Mouse (Mus musculus): ENCODE measurements at regions not wholly inside any gene's neighbourhood (a gene's known extent, or its start where the extent isn't known, plus 50 kb on each side); places are given as distances from the start of the nearest gene placed in this dataset.
"Not testable (repeated sequence)": the region's sequence is repeated elsewhere in the genome, so short reads cannot be mapped to it uniquely, and the experiment has no call there.

DNA sequence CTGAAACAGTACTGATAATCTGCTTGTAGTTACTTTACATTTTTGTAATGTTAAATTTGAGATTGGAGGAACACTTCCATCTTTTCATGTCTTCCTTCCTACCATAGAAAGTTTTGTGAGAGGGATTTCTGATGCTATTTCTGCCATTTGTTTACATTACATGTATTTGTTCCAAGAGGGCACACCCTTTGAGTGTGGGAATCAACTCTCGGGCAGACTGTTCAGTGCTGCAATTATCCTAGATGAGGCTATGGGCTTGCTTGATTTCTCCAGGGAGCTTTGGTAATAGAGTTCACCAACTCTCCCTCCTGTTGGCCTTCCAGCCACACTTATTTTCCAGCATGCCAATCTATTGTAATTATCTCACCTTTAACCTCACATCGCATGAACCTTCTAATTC, 52.4 kb downstream of the Gm13691 start:
- no peak for DNase-seq (ENCODE audit: low spot score)

DNA sequence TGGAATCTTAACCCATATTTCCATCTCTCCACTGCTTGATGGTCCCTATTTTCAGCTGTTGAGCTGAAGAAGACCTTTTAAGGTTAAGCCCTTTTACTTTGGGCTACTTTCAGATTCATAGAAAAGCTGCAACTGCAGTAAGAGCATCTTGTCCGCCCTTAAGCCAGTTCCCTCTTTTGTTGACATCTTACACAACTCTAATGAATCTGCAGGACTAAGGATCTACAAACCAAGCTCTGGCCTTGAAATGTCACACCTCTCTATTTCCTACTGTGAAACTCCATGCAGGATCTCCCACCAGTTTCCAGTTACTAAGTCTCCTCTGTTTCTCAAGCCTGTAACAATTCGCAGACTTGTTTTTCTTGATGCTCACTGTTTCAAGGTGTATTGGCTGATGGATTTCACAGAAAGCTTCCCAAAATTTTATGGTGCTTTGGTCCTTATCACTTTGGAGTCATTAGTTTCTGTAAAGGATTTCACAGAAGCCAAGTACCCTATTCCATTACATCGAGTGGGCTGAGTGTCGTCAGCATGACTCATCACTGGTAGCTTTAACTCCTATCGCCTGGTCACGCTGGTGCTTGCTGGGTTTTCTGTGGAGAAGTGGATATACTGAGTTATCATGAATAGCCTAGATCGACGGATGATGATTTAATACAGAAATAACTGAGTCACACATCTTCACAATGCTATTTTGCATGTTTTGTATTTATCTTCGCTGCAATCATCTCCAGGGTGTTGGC, 58.2 kb downstream of the Gm13691 start:
- no peak for DNase-seq (ENCODE audit: low spot score)

DNA sequence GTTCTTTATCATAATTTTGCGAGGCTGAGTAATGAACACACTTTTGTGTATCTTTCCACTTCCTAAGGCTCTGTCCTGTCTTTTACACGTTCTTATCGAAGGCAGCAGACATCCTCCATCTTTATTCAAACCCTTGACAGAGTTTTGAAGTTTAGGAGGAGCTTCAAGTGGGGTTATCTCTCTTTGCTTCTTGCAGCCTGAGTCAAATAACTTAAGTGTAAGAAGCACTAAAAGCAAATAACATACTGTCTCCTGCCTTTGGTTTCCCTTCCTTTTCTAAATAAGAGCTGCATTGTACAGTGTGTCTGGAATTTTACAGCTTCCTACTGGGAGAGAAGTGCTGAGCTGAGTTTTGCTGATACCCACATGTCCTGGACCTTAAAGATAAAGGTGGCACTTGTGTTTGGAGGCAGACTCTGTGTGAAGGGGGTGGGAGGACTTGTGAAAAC, 61.6 kb downstream of the Gm13691 start:
- DNase-seq (ENCODE audit: low spot score), result no peak

DNA sequence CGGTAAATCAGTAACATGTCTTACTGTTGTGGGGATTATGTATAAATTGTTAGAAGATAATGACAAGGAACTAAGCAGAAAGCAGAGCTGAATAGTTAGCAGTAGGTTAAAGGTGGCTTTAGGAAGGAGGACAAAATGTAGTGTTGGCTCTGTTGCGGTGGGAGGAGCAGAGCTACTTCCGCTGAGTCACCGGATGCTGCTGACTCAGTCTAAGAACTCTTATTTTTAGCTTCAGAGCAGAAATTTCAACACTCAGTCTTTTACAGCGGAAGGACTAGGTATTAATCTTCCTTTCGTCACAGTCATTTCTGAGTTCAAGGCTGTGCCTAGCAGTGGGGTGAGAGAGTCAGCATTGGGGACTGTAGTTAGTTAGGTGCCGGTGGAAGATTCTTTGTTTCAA, 68.9 kb downstream of the Gm13691 start:
- DNase-seq (ENCODE audit: low spot score), result peak; percentile 25

DNA sequence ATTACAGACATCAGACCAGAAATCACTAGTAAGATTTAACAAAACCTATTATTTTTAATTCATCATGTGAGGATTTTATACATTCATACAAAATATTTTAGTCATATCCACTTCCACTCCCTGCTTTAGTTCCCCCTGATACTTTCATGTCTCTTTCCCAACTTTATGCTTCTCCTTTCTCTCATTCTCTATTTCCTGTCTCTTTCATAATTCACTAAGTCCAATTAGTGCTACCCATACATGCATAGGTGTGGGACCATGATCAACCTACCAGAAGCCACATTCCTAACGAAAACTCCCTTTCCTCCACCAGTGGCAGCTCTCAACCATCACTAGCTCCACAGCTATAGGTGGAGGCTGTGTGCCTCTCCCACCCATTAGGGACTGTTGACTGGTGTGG, 70.9 kb downstream of the Gm13691 start:
- no peak for DNase-seq (ENCODE audit: low spot score)

DNA sequence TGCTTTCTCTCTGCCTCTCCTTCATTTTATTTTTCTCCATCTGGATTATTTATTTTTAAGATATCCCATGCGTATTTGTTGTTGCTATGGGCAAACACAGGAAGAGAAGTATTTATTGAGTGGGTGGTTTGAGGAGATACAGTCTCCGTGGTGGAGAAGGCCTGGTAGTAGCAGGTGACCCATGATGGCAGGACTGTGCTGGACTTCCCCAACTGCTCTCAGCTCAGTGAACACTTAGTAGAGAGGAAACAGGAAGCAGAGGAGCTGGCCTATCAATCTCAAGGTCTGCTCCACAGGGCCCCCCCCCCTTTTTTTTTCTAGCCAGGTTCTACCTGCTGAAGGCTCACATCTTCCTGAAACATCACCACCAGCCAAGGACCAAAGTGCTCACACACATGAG, 74.0 kb downstream of the Gm13691 start:
- DNase-seq (ENCODE audit: low spot score), result no peak

DNA sequence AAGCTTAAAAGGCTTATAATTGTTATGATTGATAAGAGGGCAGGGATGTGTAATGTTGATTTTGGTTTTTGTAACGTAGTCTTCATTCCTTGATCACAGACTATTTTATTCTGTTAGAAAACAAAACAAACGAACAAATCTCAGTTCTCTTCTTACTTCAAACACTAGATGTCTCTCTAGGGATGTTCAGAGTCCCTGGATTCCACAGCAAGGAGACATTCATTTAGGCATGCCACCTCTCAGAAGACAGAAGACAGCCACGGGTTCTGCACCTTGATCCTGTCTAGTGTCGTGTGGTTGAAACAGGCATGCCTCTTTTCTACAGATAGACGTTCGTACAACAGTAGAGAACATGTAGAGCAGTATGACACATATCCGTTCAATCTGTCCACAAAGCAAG, 74.7 kb downstream of the Gm13691 start:
- DNase-seq (ENCODE audit: low spot score), result no peak

DNA sequence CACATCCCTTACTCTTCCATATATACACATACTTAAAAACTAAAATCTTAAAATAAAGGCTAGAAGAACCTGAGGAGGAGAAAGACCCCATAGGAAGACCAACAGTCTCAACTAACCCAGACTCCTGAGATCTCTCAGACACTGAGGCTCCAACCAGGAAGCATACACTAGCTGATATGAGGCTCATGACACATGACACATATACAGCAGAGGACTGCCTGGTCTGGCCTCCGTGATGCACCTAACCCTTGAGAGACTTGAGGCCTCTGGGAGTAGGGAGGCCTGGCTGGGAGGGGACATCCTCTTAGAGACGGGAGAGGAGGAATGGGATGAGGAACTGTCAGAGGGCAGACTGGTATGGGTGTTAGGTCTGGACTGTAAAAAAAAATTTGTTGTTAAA, 75.4 kb downstream of the Gm13691 start:
- no peak for DNase-seq (ENCODE audit: low spot score)

DNA sequence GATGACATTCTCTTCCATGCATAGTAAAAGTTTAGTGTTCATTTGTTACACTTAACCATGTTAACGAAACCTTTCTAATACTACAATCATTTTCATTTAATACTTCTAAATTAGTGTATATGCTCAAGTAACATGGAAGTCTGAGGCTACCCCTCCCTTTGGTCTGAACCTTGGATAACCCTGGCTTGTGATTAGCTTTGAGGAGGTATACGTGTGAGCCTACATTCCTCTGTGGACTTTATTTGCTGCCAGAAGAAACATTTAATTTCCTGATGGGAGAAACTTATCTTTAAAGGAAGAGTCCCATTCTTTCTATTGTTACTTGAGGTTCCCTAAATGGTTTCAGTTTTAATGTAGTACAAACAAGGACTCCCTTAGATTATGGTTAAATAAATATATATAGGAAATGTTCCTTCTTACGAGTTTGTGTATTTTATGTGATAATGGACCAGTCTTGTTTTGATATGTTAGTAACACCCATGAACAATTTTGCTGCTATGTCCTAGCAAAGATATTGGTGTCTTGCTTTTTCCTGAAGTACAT, 75.9 kb downstream of the Gm13691 start:
- no peak for DNase-seq (ENCODE audit: low spot score)

DNA sequence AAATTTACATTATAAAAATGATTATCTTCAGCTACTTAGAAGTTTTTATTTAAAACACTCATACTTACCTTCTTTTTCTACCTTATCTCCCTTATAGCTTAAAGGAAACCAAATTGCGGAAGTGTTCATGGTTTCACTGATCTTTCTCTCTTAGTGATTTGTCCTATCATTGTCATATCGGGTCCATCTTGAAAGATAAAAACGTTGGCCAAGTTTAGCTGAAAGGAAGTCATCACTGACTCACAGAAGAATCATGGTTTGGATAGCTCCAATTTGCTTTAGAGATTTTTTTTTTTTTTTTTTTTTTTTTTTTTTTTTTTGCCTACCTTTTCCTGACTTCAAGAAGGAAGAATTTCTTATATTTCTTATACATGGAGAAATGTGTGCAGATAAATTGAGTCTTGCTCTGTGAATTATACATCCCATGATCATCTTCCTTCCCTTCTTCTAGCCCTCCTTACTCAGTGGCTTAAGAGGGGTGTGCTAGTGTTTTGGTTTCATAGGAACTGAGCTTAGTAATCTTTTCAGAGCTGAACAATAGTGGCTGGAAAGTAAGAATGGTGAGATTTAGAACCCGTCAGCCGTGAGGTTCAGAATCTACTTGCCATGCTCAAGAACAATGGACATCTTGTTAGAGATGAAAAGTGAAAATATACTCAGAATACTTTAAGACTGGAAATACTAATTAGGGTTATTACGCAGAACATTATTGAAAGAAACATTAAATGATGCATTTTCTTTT, 76.6 kb downstream of the Gm13691 start:
- DNase-seq (ENCODE audit: low spot score), result no peak

DNA sequence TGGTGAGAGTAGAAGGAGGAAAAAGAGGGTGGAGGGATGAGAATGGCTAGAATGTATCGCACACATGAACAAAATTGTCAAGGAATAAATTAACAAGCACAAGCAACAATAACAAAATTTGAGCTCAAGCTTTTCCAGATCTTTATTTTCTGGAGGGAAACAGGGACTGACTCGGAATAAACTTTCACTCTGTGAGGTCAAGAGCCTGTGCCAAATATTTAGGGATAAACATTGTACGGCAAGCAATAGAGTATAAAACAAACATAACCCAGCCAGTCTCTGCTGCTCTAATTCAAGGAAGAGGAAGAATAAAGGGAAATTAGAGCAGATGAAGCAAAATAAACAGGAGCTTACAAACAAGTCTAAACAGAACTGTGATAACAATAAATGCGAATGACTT, 78.3 kb downstream of the Gm13691 start:
- no peak for DNase-seq (ENCODE audit: low spot score)

DNA sequence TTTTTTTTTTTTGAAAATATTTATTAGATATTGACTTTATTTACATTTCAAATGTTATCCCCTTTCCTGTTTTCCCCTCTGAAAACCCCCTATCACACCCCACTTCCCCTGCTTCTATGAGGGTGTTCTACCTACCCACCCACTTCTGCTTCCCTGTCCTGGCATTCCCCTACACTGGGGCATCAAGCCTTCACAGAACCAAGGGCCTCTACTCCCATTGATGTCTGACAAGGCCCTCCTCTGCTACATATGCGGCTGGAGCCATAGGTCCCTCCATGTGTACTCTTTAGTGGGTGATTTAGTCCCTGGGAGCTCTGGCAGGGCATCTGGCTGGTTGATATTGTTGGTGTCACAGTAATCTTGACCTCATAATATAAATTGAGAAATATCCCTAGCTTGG, 79.1 kb downstream of the Gm13691 start:
- not testable (repeated sequence) for DNase-seq (ENCODE audit: low spot score)

DNA sequence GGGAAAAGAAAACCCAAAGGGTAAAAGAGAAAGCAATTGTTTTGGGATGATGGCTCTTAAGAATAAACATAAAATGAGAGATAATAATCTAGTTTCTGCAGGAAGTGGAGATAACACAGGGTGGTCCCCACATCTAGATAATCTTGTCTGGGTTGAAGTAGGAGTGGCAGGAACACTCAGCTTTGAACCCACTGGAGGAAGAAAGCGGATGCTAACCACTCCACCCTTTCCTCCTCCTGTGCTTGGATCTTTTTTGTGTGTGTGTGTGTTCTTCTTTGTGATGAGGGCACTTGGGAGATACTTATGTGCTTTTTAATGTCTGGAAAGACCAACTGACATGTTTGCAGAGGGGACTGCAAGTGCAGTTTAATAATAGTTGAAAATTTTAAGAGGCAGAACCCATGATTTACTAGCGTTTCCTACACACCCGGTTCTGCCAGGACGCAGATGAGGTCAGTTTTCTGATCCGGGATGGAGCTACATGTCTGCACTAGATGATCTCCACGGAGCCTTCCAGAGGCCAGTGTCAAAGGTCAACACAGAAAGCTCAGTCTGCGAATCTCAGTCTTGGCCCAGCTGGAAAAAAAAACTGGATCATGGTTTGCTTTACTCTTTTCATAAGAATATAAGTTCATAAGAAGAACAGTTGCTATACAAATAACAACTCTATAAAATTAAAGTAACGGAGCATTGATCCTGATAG, 82.7 kb downstream of the Gm13691 start:
- DNase-seq (ENCODE audit: low spot score), result no peak

DNA sequence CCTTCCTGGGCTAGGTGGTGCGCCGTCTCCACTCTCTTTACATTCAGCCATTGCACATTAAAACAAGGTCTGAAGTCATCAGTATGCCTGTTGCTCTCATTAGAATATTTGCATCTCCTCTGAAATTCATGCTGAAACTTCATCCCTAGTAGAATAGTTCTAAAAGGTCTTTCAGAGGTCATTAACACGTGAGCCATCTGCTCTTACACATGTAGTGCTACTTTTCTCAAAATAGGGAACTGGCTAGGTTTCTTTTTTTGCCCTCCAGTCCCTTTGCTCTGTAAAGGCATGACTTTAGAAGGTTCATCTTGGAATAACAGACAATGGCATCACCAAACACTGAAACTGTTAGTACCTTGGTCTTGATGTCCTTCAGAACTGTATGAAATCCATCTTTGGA, 85.6 kb downstream of the Gm13691 start:
- DNase-seq (ENCODE audit: low spot score), result no peak

DNA sequence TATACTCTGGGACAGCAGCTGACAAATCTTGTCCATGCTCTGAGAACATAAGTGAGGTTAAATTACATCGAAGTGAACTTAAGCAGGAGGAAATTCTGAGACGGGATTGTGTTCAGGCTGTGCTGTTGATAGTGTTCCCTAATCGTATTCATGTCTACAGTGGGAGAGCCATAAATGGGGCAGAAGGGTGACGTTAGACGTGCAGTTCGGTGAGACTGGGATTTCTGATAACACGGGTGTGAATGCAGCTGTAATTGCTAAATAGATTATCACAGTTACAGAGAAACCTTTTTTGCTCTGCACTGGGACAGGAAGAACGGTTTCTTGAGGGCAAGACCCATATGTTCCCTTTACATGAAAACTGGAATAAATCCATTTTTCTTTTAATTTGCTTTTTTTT, 88.9 kb downstream of the Gm13691 start:
- DNase-seq (ENCODE audit: low spot score), result no peak

DNA sequence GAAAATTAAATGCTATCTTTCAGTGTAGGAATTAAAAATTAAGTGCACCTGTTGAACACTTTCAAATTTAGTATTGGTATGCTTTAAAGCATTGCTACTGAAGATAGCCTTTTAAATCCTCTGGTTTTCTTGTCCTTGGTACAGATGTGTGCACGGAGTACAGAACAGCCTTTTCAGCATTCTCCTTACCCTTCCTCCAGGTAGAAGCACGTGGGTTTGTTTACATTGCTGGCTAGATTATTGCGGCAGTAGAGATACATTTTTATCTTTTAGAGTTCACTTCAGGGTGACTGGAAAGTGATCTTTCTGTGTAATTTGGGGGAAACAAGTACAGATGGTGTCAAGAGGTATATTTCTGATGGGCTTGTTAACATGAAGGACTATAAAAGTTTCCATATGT, 89.9 kb downstream of the Gm13691 start:
- DNase-seq (ENCODE audit: low spot score), result no peak

DNA sequence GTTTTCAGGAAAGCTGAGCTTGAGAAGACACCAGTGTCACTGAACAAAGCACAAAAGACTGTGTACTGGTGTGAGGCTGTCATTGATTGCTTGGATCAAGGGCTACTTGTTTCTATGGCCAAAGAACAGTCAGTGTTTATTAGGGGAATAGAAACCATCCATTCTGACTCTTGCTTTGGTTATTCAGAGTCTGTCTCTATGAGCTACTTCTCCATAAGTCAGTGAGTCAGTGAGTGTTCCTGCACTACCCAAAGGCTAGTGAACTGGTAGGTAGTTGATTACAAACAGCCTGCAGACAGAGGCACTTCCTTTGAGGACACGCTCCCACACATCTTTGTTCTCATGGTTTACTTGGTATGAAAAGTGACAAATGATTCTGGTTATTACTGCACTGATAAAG, 104.4 kb downstream of the Gm13691 start:
- DNase-seq (ENCODE audit: low spot score), result no peak

DNA sequence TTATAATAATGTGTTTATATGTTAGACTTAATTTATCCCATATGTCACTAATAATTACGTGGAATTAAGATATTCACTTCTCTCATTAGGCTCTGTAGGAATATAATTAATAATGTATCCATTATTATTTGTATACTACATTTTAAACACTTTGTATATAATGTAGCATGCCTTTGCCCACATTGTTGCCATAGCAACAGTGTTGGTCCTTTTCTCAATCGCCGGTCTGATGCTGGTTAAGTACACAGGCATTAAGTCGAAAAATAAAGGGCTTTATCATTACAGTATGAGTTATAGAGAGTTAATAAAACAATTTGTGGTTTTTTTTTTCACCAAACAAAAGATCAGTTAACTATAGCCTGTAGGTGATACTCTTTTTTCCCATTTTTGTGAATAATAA, 108.4 kb downstream of the Gm13691 start:
- DNase-seq (ENCODE audit: low spot score), result no peak

DNA sequence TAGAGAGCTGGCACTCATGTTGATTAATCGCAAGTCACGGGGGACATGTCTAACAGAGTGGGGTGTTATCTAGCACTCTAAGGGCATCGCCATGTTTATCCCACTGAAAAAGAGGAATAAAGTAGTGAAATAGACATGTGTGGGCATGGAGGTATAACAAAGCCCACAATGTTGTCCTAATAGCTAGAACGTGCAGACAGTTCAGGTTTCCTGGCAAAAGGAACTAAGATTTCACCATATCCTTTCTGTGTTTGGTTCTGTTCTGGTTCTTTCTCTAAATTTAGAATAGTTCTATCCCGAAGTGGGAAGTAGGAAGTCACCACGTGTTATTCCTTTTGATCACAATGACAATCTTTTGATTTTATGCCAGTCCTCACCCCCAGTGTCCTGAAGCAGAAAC, 123.2 kb downstream of the Gm13691 start:
- DNase-seq (ENCODE audit: low spot score), result peak; percentile 6

DNA sequence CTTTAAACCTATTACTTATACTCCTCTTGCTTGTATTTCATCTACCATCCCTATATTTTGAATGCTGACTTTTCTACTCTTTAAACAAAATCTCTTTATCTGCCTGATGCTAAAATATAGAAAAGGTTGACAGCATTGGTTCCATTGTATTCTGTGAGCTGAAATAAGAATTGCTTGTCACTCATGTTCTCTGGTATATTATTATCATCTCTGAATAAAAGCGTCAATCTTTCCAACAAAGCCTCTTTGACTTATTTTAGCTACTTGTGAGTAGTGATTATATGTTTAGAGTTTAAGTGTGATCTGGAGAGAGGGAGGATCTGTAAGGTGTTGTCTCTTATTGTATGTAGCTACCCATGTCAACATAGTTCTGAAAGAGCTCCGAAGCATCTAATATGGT, 129.5 kb downstream of the Gm13691 start:
- DNase-seq (ENCODE audit: low spot score), result no peak

DNA sequence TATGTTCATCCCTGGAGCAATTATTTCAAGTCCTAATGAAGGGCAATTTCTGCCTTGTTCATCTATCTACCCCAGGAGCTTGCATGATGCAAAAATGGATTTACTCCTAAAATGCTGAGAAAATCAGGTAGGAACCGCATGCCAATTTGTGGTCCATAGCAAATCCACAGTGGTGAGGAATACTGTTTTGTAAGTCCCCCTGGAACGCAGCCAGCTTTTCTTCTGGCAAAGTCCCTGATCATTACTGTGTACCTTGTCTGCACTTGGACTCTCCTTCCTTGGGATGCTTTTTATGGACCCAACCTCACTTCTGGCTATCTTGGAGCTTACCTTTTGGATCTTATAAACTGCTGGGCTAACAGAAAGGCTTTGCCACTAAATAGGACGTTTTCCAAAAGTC, 137.2 kb downstream of the Gm13691 start:
- DNase-seq (ENCODE audit: low spot score), result no peak

DNA sequence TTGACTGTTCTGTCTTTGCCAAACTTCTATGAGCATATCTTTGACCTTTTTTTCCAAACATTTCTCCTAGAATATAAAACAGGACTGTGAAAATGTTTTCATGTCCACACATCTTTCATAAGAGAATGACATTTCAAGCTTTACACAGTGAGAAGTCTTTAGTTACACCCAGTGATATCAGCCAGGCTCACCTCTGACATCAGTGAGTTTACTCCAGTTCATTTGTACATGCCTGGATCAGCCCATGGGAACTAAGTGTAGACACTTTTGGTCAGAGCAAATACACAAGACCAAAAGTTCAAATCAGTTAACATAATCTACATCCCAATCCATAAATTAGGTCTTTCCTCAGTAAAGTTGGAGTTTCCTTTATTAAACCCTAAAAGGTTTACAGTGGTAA, 171.4 kb downstream of the Gm13691 start:
- peak; percentile 1 for DNase-seq (ENCODE audit: low spot score)

DNA sequence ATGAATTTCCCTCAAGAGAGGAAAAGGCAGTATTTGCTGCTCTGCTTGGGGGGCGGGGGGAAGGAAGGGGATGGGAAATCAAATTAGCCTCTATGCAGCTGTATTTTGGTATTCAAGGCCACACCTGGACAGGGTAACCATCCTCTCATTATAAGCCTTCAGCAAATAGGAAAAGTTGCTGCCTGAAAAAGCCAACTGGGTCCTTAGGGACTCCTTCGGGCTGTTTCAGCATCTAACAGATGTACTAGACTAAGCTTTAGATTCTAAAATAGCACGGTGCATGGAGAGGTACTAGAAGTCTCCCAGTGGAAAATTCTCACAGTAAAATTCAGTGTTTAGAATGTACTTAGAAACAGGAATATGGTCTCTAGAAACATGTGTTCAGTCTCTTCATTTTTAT, 183.1 kb downstream of the Gm13691 start:
- DNase-seq (ENCODE audit: low spot score), result no peak
